Mouse (Mus musculus) cerebral cortex, adult 2 months (tissue): ENCODE results near the gene Dcaf5.

ENCODE experiments used
- WGBS: fragments of 180-500 bp; shearing (Covaris S2); methylation state at CpG from one replicate; pipeline ENCODE4 v1.1.7; 2018; 5-methylcytosine and 5-hydroxymethylcytosine counted together

Dcaf5 gene

DNA sequence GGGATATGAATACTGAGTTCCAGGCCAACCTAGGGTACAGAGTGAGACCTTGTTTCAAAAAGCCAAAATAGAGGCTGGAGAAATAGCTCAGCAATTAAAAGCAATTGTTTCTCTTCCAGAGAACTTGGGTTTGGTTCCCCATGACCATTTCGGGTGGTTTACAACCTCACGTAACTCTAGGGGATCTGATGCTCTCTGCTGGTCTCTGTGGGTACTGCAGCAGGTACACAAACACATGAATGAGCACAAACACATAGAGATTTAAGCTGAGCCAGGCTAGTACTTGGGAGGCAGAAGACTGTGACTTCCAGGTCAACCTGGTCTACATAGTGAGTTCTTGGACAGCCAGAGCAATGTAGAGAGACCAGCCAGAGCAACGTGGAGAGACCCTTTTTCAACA is 28.6 kb downstream of the Dcaf5 start:
- WGBS: 52% methylated on average over 3 of the region's 3 CpGs

DNA sequence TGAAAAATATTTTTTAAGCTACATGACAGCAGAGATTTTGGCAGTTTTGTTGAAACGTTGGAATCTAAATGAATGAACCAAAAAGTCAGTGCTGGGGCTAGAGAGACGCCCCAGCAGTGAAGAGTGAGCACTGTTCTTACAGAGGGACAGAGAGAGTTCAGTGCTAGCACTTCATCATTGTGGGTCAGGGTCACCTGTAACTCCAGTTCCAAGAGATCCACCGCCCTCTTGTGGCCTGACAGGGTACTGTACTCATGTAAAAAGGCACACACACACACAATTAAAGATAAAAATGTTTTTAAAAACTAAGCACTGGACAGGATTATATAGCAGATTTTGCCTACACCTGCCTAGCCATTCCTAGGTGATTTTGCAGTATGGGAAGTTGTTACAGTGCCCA is 29.8 kb downstream of the Dcaf5 start:
- 43% methylated on average over 3 of the region's 3 CpGs for WGBS

DNA sequence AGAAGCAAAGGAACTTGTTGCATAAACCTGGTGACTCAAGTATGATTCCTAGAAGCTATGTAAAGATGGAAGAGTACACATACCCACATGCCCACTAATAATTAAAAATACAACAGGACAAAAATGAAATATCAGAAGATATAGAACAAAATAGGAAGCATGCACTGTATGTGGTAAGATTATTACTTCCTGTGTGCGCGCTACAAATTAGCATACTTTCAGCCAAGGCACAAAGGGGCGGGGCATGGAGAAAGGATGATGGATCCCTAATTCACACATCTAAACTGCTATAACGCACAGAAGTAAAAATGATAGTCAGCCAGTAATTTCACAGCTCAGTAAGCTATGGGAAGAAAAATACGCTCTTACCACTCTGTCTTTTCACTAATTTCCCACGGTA is 32.3 kb downstream of the Dcaf5 start:
- WGBS: 79% methylated on average over 6 of the region's 6 CpGs

DNA sequence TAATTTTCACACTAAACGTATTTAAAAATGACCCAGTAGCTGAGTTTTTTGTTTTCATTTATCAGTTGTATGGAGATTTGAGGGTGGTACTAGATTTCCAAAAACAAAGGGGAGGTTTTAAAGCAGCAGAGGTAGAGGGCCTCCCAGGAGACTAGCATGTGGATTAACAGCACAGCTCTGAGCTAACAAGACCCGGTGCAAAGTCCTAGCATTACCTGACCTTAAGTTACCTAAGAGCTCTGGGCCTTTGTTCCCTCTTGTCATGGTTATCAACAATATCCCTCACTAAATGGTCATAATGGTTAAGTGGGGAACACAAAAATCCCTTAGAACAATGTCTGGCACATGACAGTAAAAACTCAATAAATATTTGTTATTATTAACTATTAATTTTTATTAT is 37.3 kb downstream of the Dcaf5 start:
- WGBS: 90% methylated on average over 2 of the region's 2 CpGs

DNA sequence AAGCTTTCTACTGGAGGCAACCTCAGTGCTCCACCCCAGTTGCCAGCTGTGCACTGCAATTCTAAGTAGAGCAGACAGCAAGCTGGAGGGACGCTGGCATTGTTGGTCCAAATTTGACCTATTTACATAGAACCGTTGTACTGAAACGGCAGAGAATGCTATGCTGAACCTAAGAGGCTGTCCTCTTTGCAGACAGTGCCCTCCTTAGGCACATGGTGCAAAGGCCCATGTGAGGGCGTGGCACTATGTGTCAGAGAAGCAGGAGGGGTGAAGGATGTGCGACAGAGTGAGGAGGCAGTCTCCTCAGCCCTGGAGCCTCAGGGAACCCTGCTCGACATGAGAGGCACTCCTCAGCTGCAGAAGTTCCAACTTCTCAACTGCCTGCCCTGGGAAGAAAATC is 40.0 kb downstream of the Dcaf5 start:
- WGBS: 39% methylated on average over 6 of the region's 6 CpGs

DNA sequence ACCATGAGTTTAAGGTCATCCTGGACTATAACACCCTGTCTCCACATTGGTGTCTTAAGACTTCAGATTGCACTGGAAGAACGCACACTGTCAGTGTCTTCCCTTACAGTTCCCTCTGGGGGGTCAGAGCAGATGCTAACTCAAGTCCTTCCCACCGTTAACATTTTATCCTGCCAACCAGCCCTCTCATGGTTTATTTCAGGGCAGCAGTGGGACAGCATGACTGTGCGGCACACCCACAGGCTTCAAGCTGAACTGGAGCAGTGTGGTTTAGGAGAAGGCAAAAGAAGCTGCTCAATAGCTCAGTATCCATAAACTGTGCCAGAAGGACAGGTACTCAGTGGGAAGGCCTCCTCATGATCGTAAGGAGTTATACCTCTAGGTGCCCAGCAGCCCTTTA is 41.1 kb downstream of the Dcaf5 start:
- 50% methylated on average over 4 of the region's 4 CpGs for WGBS

DNA sequence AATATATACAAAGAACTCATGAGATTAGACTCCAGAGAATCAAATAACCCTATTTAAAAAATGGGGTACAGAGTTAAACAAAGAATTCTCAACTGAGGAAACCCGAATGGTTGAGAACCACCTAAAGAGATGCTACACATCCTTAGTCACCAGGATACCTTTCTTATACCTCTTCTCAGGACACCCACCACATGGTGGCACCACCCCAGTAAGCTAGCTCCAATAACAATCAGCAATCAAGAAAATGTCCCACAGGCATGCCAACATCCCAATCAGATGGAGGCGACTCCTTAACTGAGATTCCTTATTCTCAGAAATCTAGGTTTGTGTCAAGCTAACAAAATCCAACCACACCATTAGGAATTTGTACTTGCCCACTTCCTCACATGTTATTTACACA is 42.4 kb downstream of the Dcaf5 start:
- WGBS: 80% methylated on average over 2 of the region's 2 CpGs

DNA sequence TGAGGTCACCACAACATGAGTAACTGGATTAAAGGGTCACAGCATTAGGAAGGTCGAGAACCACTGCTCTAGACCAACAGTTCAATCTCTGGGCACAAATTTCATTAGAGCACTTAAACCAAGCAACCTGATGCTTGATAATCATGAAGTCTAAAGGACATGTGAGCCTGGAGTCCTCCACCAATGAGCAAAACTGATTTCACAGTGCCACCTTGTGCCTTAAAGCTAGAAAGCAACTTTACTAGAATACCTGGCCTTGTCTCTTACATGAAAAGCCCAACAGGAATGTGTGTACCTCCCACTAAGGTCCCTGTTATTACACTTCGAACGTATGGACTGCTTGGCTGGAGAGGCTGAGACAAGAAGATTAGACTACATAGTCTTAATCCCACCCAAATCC is 47.0 kb downstream of the Dcaf5 start:
- 61% methylated on average over 3 of the region's 3 CpGs for WGBS

DNA sequence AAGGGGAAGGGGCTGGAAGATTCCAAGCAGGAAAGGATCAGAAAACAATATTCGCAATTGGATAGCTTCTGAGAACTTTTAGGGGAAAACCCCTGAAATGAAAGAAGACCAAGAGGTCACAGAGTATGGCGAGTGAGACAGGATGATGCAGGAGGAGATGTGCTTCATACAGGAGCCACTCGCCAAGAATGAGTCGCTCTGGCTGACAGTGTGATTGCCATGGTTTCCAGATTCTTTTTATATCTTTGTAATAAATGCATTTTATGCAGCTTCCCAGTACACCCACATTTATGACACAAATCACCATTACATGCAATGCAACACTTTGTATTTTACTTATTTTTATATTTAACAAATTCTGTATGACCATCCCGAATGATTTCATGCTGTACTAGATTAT is 49.1 kb downstream of the Dcaf5 start:
- 67% methylated on average over 5 of the region's 5 CpGs for WGBS

DNA sequence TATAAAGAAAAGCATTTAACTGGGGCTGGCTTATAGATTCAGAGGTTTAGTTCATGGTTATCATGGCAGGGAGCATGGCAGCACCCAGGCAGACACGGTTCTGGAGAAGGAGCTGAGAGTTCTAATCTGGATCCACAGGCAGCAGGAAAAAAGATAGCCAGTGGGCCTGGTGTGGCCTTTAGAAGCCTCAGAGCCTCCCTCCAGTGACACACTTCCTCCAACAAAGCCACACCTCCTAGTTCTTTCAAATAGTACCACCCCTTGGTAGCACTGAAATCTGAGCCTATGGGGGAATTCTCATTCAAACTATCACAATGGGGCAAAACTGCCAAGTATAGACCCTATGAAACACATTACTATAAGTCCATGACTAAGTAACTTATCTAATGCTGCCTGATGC is 51.0 kb downstream of the Dcaf5 start:
- WGBS: 70% methylated on average over 1 of the region's 1 CpGs

DNA sequence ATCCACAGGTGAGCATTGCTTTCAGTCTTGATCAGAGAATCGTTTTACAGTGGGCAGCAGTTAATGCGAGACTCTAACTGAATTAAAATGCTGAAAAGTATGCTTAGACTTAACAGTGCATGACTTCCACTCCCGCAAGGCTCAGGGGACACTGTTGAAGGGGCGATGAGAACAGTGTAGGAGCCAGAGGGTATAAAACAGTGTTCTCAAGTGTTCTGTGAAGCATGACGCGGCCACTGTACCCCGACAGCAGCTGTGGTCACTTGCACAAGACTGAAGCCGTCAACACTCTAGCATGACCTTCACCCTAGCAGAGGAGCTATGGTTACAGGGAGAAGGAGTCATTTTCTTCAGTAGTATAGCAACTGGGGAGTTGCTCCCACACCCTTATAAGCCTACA is 52.9 kb downstream of the Dcaf5 start:
- WGBS: 89% methylated on average over 8 of the region's 8 CpGs

DNA sequence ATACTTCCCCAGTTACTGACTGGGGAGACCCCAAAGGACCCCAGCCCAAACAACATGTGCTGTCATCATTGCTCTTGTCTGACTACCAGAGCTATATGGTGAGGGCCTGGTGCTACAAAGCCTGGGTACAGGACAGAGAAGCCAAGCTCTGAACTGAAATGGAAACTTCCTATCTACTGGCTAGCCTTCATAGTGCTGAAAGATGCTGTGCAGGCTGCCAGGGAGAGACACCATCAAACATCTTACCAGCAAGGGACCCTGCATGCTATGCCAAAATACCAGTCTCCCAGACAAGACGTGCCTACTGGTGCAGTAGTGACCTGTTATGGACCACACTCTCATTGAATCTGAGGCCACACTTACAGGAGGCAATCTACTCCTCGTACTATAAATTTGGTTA is 53.6 kb downstream of the Dcaf5 start:
- WGBS: 76% methylated on average over 2 of the region's 2 CpGs

DNA sequence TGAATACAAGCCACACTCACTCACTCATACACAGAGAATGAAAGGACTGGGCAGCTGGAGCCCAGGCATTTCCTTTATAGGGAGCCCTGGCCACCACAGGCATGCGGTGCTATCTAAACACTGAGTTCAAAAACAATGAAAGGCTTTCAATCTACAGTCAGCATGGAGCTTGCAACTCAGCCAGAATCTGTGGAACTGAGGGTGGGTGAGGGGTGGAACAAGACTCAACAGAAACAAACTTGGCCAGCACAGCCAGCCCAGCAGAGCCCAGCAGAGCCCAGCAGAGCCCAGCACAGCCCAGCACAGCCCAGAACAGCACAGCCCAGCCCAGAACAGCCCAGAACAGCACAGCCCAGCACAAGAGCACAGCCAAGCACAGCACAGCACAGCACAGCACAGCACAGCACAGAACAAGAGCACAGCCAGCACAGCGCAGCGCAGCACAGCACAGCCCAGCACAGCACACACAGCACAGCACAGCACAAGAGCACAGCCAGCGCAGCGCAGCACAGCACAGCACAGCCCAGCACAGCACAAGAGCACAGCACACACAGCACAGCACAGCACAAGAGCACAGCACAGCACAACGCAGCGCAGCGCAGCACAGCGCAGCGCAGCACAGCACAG is 56.5 kb downstream of the Dcaf5 start:
- 82% methylated on average over 10 of the region's 10 CpGs for WGBS

DNA sequence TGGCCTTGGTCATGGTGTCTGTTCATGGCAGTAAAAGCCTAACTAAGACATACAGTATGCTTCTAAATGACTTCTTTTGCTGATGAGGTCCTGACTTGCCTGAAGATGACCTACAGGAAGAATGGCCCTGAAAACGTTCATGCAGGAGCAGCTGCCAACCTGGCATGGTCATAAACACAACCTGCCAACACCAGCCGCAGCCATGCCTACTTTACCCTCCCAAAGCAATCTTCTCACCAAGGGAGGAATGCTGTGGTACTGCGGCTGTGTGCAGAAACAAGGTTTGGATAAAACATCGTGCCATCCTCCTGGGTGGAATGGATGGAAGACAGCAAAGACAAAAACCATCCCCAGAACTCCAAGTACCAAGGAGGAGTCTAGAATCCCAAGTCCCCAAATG is 57.0 kb downstream of the Dcaf5 start:
- WGBS: 41% methylated on average over 4 of the region's 4 CpGs

DNA sequence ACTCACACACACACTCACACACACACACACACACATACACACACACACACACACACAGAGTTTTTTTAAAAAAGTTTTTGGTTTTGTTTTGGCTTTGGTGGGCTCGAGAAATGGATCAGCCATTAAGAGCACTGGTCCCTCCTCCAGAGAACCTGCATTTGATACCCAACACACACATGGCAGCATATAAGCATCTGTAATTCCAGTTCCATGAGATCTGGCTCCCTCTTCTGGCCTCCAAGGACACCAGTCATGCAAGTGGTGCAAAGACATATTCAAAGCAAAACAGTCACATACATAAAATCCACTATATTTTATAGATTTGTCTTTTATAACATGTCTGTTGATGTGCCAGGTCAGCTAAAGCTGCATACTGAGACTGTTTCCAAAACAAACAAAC is 58.8 kb downstream of the Dcaf5 start:
- 49% methylated on average over 1 of the region's 1 CpGs for WGBS

DNA sequence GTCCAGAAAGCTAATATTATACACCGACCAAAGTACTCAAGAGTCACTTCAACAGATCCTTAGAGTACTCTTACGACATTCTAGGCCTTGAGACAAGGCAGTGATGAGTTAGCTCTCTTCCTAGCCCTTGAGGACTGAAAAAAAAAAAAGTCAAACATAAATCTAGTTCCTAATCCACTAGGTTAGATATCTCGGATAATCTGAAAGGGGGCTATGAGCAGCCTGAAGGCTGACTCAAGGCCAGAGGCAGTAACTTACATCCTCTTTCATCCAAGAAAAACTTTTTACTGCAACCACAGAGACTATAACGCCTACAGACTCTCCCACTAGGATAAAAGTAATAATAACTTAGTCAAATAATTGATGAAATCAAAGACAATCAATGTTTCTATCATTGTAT is 60.7 kb downstream of the Dcaf5 start:
- WGBS: 95% methylated on average over 4 of the region's 4 CpGs

DNA sequence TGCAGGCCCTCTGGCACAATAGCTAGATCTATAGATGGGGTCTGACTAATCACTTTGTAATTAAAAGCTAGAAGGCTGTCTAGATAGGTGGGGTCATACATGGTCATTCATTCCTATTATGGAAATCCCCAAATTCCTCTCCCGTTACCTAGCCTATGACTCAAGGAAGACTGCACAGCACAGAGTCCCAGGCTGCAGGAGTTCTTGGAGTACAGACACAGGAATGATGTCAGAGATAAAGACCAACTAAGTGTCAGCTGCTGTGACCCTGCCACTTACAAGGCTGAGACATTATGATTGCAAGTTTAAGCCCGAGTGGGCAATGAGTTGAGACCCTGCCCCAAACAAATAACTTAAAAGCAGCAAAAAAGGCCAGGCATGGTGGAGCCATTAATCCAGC is 61.7 kb downstream of the Dcaf5 start:
- 89% methylated on average over 2 of the region's 2 CpGs for WGBS

DNA sequence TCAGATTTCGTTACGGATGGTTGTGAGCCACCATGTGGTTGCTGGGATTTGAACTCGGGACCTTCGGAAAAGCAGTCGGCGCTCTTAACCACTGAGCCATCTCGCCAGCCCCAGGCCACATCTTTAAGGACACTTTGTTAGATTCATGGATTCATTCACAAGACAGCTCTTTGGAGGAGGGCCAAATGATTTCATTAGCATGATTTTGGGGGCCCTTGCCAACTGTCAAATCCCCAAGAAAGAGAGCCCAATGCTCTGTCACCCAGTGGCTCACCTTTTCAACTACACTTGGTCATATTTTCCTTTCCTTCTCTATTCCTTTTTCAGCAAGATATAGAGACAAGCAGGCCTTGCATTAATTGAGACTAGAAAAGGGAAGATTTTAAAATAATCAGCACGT is 63.5 kb downstream of the Dcaf5 start:
- WGBS: 85% methylated on average over 8 of the region's 8 CpGs

DNA sequence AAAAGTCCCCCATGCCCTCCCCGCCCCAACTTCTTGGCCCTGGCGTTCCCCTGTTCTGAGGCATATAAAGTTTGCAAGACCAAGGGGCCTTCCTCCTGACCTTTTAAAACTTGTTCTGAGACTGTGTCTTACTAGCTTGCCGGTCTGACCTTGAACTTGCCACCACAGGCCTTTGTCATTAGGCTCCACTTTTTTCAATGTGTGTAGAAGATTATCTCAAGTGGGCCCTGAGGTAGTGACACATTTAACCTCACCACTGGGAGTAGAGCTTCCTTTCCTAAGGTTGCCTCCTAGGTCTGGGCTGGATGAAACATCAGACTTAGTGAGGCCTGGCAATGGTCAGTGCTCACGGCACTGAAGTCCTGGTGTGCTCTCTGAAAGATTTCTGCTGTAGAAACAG is 69.2 kb downstream of the Dcaf5 start:
- WGBS: 97% methylated on average over 4 of the region's 4 CpGs

DNA sequence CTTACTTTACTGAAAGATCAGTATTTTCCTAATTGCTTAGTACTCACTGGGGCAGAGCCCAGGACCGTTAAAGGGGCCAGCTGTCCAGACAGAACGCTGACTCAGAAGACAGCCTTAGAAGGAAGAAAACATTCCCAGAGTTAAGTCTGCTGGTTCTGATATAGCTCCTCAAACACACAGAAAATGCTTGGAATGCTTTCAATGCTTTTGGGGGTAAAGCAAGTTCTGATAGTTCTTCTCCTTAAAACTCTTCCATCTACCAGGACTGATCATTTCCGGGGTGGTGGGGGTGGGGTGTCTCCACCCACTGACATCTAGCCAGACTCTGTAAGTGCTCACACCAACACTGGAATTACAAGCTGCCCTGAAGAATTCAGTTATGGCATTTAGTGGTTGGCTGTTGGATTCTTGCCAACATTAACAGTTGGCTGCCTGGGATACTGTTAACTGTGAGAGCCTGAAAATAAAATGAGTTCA is 70.4 kb downstream of the Dcaf5 start:
- 8% methylated on average over 3 of the region's 3 CpGs for WGBS

DNA sequence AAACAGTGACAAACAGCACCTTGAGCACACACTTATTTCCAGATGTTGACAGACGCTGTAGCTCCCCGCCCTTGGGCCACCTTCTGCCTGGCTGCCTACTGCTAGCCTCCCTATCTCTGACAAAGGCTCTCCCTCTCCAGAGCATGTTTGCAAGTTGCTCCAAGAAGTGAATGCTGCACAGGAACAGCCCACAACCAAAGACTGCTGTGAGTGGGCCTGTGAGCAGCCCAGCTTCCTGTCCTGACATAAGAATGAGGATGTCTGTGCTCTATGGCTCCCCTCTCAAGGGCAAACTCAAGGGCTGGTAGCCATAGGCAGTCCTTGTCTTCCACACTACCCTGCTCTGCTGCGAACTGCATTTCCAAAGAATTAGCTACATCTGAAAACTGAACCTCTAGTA is 71.1 kb downstream of the Dcaf5 start:
- WGBS: 61% methylated on average over 3 of the region's 3 CpGs

DNA sequence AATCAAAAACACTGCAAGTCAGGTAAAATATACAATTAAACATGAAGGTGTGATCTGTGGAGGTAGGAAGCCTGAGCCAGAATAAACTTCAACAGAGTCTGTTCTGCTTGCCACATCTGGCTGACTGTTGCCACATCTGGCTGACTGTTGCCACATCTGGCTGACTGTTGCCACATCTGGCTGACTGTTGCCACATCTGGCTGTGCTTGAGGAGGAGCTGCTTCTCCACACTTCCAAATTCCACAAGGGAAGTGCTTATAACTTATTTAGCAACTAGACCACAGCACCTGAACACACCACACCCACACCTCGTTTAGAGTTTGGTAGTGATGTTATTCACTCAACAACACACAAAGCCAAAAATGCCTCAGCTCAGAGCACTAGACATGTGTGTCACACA is 74.7 kb downstream of the Dcaf5 start:
- WGBS: 57% methylated on average over 1 of the region's 1 CpGs

DNA sequence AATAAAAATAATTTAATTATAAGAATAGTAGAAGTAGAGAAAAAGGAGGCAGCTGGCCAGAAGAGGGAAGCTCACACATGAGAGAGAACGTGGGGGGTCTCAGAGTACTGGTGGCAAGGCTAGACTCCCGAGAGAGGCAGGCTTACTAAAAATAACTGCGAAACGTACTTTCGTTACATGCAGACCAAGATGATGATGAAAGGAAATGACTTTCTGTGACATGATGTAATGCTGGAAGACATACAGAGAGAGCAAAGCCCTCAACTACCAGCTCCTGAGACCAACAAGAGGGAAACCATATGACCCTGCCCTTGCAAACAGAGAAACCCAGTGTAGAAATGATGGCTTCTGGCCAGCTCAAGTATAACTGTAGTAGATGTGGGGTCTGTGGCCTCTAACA is 76.1 kb downstream of the Dcaf5 start:
- 61% methylated on average over 5 of the region's 5 CpGs for WGBS

DNA sequence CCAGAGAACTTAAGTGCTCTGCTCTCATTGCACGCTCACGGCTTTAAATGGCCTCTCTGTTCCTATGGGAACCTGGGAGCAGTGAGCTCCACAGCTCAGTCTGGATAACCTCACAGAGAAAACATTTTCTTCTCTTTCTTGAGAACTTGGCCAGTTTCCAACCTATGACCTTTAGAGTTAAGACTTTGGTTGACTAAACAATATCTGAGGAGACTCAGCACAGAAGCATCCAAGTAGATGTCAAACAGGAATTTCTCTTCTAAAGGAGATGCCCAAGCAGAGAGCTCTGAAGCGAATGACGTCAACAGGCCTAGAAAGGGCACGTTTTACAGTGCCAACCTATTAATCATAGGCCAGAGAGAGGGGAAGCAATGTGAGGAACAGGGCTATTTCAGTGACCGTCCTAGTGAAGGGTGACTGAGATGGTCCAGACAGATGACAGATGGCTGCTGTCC is 91.6 kb downstream of the Dcaf5 start:
- WGBS: 28% methylated on average over 6 of the region's 6 CpGs
